Mouse (Mus musculus) MEL (cell line): ENCODE measurements at regions not wholly inside any gene's neighbourhood (a gene's known extent, or its start where the extent isn't known, plus 50 kb on each side); places are given as distances from the start of the nearest gene placed in this dataset.

Experiments used
- DNase-seq: peaks from one replicate; pipeline ENCODE4 v3.0.0; 2011; ENCODE audit warnings: low read depth, low spot score
- H3K27ac ChIP-seq: 2 replicates; pipeline ENCODE4 v1.5.1; 2012; ENCODE audit warnings: low read depth, mild to moderate bottlenecking, control low read depth, low read length, moderate library complexity; ENCODE audit not compliant: control insufficient read depth
- H3K27me3 ChIP-seq, 2 experiments: fragments of 150-350 bp in 1 of 2; sonication (generic) in 1 of 2; 2 replicates each; pipeline ENCODE4 v1.6.1; 2012; ENCODE audit warnings: low read length in 2 of 2, mild to moderate bottlenecking in 2 of 2, improper control_type of control experiment in 1 of 2, moderate library complexity in 1 of 2; ENCODE audit not compliant: insufficient read depth in 2 of 2, control insufficient read depth in 1 of 2
- H3K36me3 ChIP-seq, 2 experiments: 2 replicates each; pipeline ENCODE4 v1.6.1; 2012 to 2014; ENCODE audit warnings: low read length in 2 of 2, improper control_type of control experiment in 1 of 2, inconsistent platforms in 1 of 2, mild to moderate bottlenecking in 1 of 2; ENCODE audit not compliant: insufficient read depth in 2 of 2, control insufficient read depth in 1 of 2
- H3K4me1 ChIP-seq, 2 experiments: fragments of 150-350 bp in 1 of 2; sonication (generic) in 1 of 2; 2 replicates each; pipeline ENCODE4 v1.6.1; 2012; ENCODE audit warnings: low read length in 2 of 2, improper control_type of control experiment in 1 of 2, mild to moderate bottlenecking in 1 of 2; ENCODE audit not compliant: insufficient read depth in 2 of 2, control insufficient read depth in 1 of 2
- H3K4me3 ChIP-seq, 2 experiments: fragments of 150-350 bp in 1 of 2; sonication (generic) in 1 of 2; 2 replicates each; pipeline ENCODE4 v1.5.1; 2012; ENCODE audit warnings: low read depth in 2 of 2, low read length in 2 of 2, mild to moderate bottlenecking in 2 of 2, moderate library complexity in 2 of 2, control low read depth in 1 of 2, improper control_type of control experiment in 1 of 2; ENCODE audit not compliant: control insufficient read depth in 1 of 2, insufficient read depth in 1 of 2
- H3K79me2 ChIP-seq: 2 replicates; pipeline ENCODE4 v1.6.1; 2012; ENCODE audit warnings: mild to moderate bottlenecking, low read length, moderate library complexity; ENCODE audit not compliant: control insufficient read depth, poor library complexity, insufficient read depth
- H3K9ac ChIP-seq: 2 replicates; pipeline ENCODE4 v1.6.1; 2012; ENCODE audit warnings: low read depth, mild to moderate bottlenecking, control low read depth, low read length, moderate library complexity; ENCODE audit not compliant: control insufficient read depth, poor library complexity, severe bottlenecking
- H3K9me3 ChIP-seq: fragments of 150-350 bp; sonication (generic); replicated peaks from 2 replicates; pipeline ENCODE4 v1.6.1; 2012; ENCODE audit warnings: mild to moderate bottlenecking, low read length, improper control_type of control experiment, moderate library complexity; ENCODE audit not compliant: insufficient read depth
- CHD1 ChIP-seq: IDR thresholded peaks from 2 replicates; pipeline ENCODE4 v1.6.1; 2012; ENCODE audit warnings: low read depth, mild to moderate bottlenecking, inconsistent platforms, low read length, improper control_type of control experiment
- CHD2 ChIP-seq: IDR thresholded peaks from 2 replicates; pipeline ENCODE4 v1.6.1; 2011; ENCODE audit warnings: low read length, improper control_type of control experiment
- CTCF ChIP-seq, 3 experiments: IDR thresholded peaks in 2 of 3; conservative IDR thresholded peaks in 1 of 3; 2 replicates each; pipeline ENCODE4 v1.5.1; 2011 to 2012; ENCODE audit warnings: low read length in 3 of 3, low read depth in 2 of 3, mild to moderate bottlenecking in 2 of 3, improper control_type of control experiment in 1 of 3, inconsistent platforms in 1 of 3, mixed read lengths in 1 of 3, moderate library complexity in 1 of 3; ENCODE audit not compliant: control insufficient read depth in 1 of 3, insufficient read depth in 1 of 3, poor library complexity in 1 of 3, severe bottlenecking in 1 of 3
- E2F4 ChIP-seq: IDR thresholded peaks from 2 replicates; pipeline ENCODE4 v1.6.1; 2011; ENCODE audit warnings: low read depth, low read length, improper control_type of control experiment, borderline replicate concordance
- ELF1 ChIP-seq: IDR thresholded peaks from 2 replicates; pipeline ENCODE4 v1.6.1; 2014; ENCODE audit warnings: low read depth, mild to moderate bottlenecking, inconsistent platforms, low read length, improper control_type of control experiment, moderate library complexity
- GABPA ChIP-seq: IDR thresholded peaks from 2 replicates; pipeline ENCODE4 v1.6.1; 2012; ENCODE audit warnings: low read depth, mild to moderate bottlenecking, inconsistent platforms, low read length, improper control_type of control experiment, moderate library complexity
- HCFC1 ChIP-seq: IDR thresholded peaks from 2 replicates; pipeline ENCODE4 v1.6.1; 2012; ENCODE audit warnings: low read depth, mild to moderate bottlenecking, inconsistent platforms, low read length, improper control_type of control experiment, moderate library complexity
- JUND ChIP-seq: IDR thresholded peaks from 2 replicates; pipeline ENCODE4 v1.6.1; 2011; ENCODE audit warnings: low read depth, mild to moderate bottlenecking, improper control_type of control experiment, low read length
- KAT2A ChIP-seq: conservative IDR thresholded peaks from 2 replicates; pipeline ENCODE4 v1.6.1; 2012; ENCODE audit warnings: low read depth, low read length, improper control_type of control experiment, inconsistent platforms
- MAFK ChIP-seq: IDR thresholded peaks from 2 replicates; pipeline ENCODE4 v1.6.1; 2011; ENCODE audit warnings: low read depth, mild to moderate bottlenecking, low read length, improper control_type of control experiment, borderline replicate concordance
- MXI1 ChIP-seq: IDR thresholded peaks from 2 replicates; pipeline ENCODE4 v1.6.1; 2011; ENCODE audit warnings: mild to moderate bottlenecking, low read depth, low read length, improper control_type of control experiment
- MYC ChIP-seq: IDR thresholded peaks from 2 replicates; pipeline ENCODE4 v1.6.1; 2011; ENCODE audit warnings: low read depth, mild to moderate bottlenecking, low read length, improper control_type of control experiment, moderate library complexity
- NELFE ChIP-seq: IDR thresholded peaks from 2 replicates; pipeline ENCODE4 v1.6.1; 2011; ENCODE audit warnings: low read depth, low read length, improper control_type of control experiment
- NRF1 ChIP-seq: IDR thresholded peaks from 2 replicates; pipeline ENCODE4 v1.6.1; 2014; ENCODE audit warnings: low read depth, mild to moderate bottlenecking, inconsistent platforms, low read length, improper control_type of control experiment, moderate library complexity; ENCODE audit not compliant: poor library complexity, insufficient read depth, severe bottlenecking
- POLR2A ChIP-seq, 2 experiments: IDR thresholded peaks; 2 replicates each; pipeline ENCODE4 v1.6.1; 2011 to 2012; ENCODE audit warnings: low read length in 2 of 2, mild to moderate bottlenecking in 2 of 2, control low read depth in 1 of 2, improper control_type of control experiment in 1 of 2, low read depth in 1 of 2, moderate library complexity in 1 of 2; ENCODE audit not compliant: control insufficient read depth in 1 of 2, insufficient read depth in 1 of 2, poor library complexity in 1 of 2
- POLR2AphosphoS5 ChIP-seq: IDR thresholded peaks from 2 replicates; pipeline ENCODE4 v1.6.1; 2012; ENCODE audit warnings: low read depth, borderline replicate concordance, mild to moderate bottlenecking, inconsistent platforms, low read length, moderate library complexity, mixed read lengths
- RAD21 ChIP-seq: IDR thresholded peaks from 2 replicates; pipeline ENCODE4 v1.6.1; 2011; ENCODE audit warnings: mild to moderate bottlenecking, low read depth, low read length, improper control_type of control experiment
- SIN3A ChIP-seq: IDR thresholded peaks from 2 replicates; pipeline ENCODE4 v1.6.1; 2012; ENCODE audit warnings: low read length, improper control_type of control experiment, inconsistent platforms
- SMC3 ChIP-seq: IDR thresholded peaks from 2 replicates; pipeline ENCODE4 v1.6.1; 2011; ENCODE audit warnings: low read depth, low read length, improper control_type of control experiment
- TAL1 ChIP-seq: IDR thresholded peaks from 2 replicates; pipeline ENCODE4 v1.6.1; 2012; ENCODE audit warnings: mild to moderate bottlenecking, inconsistent platforms, low read length, moderate library complexity, mixed read lengths
- USF2 ChIP-seq, 2 experiments: IDR thresholded peaks; 2 replicates each; pipeline ENCODE4 v1.6.1; 2011 to 2012; ENCODE audit warnings: improper control_type of control experiment in 2 of 2, low read length in 2 of 2, borderline replicate concordance in 1 of 2, inconsistent platforms in 1 of 2, low read depth in 1 of 2, mild to moderate bottlenecking in 1 of 2; ENCODE audit not compliant: insufficient read depth in 1 of 2
- ZKSCAN1 ChIP-seq: IDR thresholded peaks from 2 replicates; pipeline ENCODE4 v1.6.1; 2012; ENCODE audit warnings: low read depth, mild to moderate bottlenecking, inconsistent platforms, low read length, improper control_type of control experiment, moderate library complexity
- ZMIZ1 ChIP-seq: IDR thresholded peaks from 2 replicates; pipeline ENCODE4 v1.6.1; 2012; ENCODE audit warnings: low read depth, mild to moderate bottlenecking, inconsistent platforms, low read length, improper control_type of control experiment, moderate library complexity

GRCm38 (mm10) chr17:4661996-4662395 is 332.1 kb upstream of the Arid1b start:
- Histone ChIP-seq H3K79me2 (no peaks in the 10 kb centered on the region), H3K36me3 (no peaks in the 10 kb centered on the region), H3K4me1 (no peaks in the 10 kb centered on the region), H3K4me3 (no peak overlapping the region), H3K9ac (no peak overlapping the region), H3K9me3 (no peaks in the 10 kb centered on the region), H3K27ac (no peak overlapping the region), H3K27me3 (no peaks in the 10 kb centered on the region)
- TF ChIP-seq MXI1 (no peak), CTCF (IDR thresholded peaks at IDR 0.05 in 2 of 3, conservative IDR thresholded peaks at IDR 0.05 in 1 of 3; ENCODE audit: control insufficient read depth in 1 of 3, insufficient read depth in 1 of 3, low read depth in 2 of 3, low read length in 3 of 3, poor library complexity in 1 of 3, severe bottlenecking in 1 of 3) (no peak), CHD2 (no peak), ELF1 (no peak), KAT2A (no peak), E2F4 (no peak)
- DNase-seq: no peak

DNA sequence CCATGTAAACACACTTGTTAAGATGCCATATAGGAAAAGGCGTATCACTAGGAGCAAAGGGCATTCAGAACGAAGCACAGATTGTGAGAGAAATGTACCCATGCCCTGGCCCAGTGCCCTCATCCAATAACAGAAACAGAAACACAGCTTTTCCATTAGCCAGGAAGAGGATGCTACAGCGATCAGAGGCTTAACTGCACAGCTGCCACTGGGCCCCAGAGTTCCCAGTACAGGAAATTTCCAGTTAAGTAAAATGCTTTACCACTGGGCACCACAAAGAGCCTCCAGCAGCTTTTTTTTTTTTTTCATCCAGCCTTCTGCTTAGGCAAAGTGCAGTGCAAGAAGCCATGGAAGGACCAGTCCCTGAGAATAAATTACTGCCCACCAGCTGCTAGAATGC is 325.6 kb upstream of the Arid1b start:
- H3K79me2 ChIP-seq: no peaks in the 10 kb centered on the region

DNA sequence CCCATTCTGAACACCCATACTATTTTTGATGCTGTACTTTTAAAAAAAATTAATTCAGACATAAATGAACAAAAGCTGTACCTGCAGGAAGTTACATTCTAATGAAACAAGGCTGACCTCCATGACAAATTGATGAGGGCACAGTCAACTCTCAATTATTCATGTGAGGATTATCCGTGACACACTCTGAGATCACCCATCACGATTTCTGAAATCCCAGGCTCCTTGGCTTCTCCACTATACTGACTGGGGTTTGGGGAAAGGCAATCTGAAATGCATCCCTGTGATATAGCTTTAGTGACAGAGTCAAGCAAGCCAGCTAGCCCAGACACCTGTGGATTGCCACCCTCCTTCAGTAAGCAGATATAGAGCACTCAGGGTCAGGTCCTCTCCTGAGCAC is 320.9 kb upstream of the Arid1b start:
- TF ChIP-seq MXI1 (no peak), SIN3A (no peak), JUND (no peak), CTCF (IDR thresholded peaks at IDR 0.05 in 2 of 3, conservative IDR thresholded peaks at IDR 0.05 in 1 of 3; ENCODE audit: control insufficient read depth in 1 of 3, insufficient read depth in 1 of 3, low read depth in 2 of 3, low read length in 3 of 3, poor library complexity in 1 of 3, severe bottlenecking in 1 of 3) (no peak), POLR2A (IDR thresholded peaks at IDR 0.05; ENCODE audit: control insufficient read depth in 1 of 2, insufficient read depth in 1 of 2, low read depth in 1 of 2, low read length in 2 of 2, poor library complexity in 1 of 2) (no peak), ZMIZ1 (no peak), POLR2AphosphoS5 (no peak), RAD21 (no peak), SMC3 (no peak), GABPA (no peak), MAFK (no peak), TAL1 (no peak), HCFC1 (no peak), E2F4 (no peak), ZKSCAN1 (no peak), NELFE (no peak), NRF1 (no peak), USF2 (IDR thresholded peaks at IDR 0.05; ENCODE audit: borderline replicate concordance in 1 of 2, insufficient read depth in 1 of 2, low read depth in 1 of 2, low read length in 2 of 2) (no peak)
- Histone ChIP-seq H3K27me3 (no peaks in the 10 kb centered on the region; a peak in 3 of 4 replicates), H3K27ac (no peak overlapping the region), H3K36me3 (no peaks in the 10 kb centered on the region), H3K9me3 (no peaks in the 10 kb centered on the region), H3K79me2 (no peaks in the 10 kb centered on the region), H3K4me3 (no peak overlapping the region), H3K9ac (no peak overlapping the region), H3K4me1 (no peaks in the 10 kb centered on the region)
- no peak for DNase-seq

More for the DNA sequence above, 325.6 kb upstream of the Arid1b start:
- H3K4me1 ChIP-seq: no peaks in the 10 kb centered on the region
- H3K9me3 ChIP-seq: no peaks in the 10 kb centered on the region
- TF ChIP-seq RAD21 (no peak), MYC (no peak), CHD1 (no peak)
- H3K9ac ChIP-seq: no peak overlapping the region
- H3K4me3 ChIP-seq: no peak overlapping the region
- no peak for DNase-seq
- no peaks in the 10 kb centered on the region for H3K36me3 ChIP-seq
- H3K27ac ChIP-seq: no peak overlapping the region
- H3K27me3 ChIP-seq: no peaks in the 10 kb centered on the region; a peak in 3 of 4 replicates
